Mouse (Mus musculus) heart, embryonic 12.5 days (tissue): Measurements from ENCODE around the gene Tmem86b. TPM values are rescaled to one million over a fixed set of nuclear protein-coding genes. Genes with fewer than 3 reads are reported as not detected.

Experiments
- ATAC-seq: fragments of 200-750 bp; cut with Nextera tagmentation; 2 replicates; pipeline ENCODE4 v1.8.0; 2017; ENCODE audit warnings: moderate TSS enrichment, moderate library complexity; ENCODE audit not compliant: insufficient number of reproducible peaks, low FRiP score
- H3K27ac ChIP-seq: fragments of 300-500 bp; sonication (generic); 2 replicates; pipeline ENCODE4 v1.5.1; 2016; ENCODE audit warnings: mild to moderate bottlenecking, moderate library complexity; ENCODE audit not compliant: poor library complexity, severe bottlenecking
- H3K27me3 ChIP-seq: fragments of 300-500 bp; sonication (generic); replicated peaks from 2 replicates; pipeline ENCODE4 v1.6.1; 2016; ENCODE audit warnings: mild to moderate bottlenecking, moderate library complexity
- H3K36me3 ChIP-seq: fragments of 300-500 bp; sonication (generic); 2 replicates; pipeline ENCODE4 v1.6.1; 2016; ENCODE audit warnings: mild to moderate bottlenecking, moderate library complexity
- H3K4me1 ChIP-seq: fragments of 300-500 bp; sonication (generic); replicated peaks from 2 replicates; pipeline ENCODE4 v1.6.1; 2016; ENCODE audit warnings: mild to moderate bottlenecking
- H3K4me2 ChIP-seq: fragments of 300-500 bp; sonication (generic); 2 replicates; pipeline ENCODE4 v1.6.1; 2016; ENCODE audit warnings: mild to moderate bottlenecking, moderate library complexity
- H3K4me3 ChIP-seq: fragments of 300-500 bp; sonication (generic); 2 replicates; pipeline ENCODE4 v1.5.1; 2016; ENCODE audit warnings: mild to moderate bottlenecking
- H3K9ac ChIP-seq: fragments of 300-500 bp; sonication (generic); 2 replicates; pipeline ENCODE4 v1.6.1; 2016; ENCODE audit warnings: mild to moderate bottlenecking, moderate library complexity
- H3K9me3 ChIP-seq: fragments of 300-500 bp; sonication (generic); replicated peaks from 2 replicates; pipeline ENCODE4 v1.6.1; 2016; ENCODE audit warnings: mild to moderate bottlenecking, moderate library complexity
- WGBS: fragments of 180-500 bp; shearing (Covaris S2); methylation state at CpG from one replicate; pipeline ENCODE4 v1.1.7; 2016; 5-methylcytosine and 5-hydroxymethylcytosine counted together
- polyA plus RNA-seq: library from polyadenylated mRNA; unstranded; fragments of >200 nt; fragmentation: Nextera tagmentation; extraction: Ambion mirVana; gene quantifications from 2 replicates; pipeline ENCODE4 v1.2.1, GENCODE M21; 2016

Tmem86b gene
- 3.2 and 3.7 TPM in 2 replicates for polyA plus RNA-seq

- peak; percentile 39 for ATAC-seq
- peaks cover 74% of the 10 kb centered on the region for H3K36me3 ChIP-seq
- WGBS: 77% methylated on average over 4 of the region's 4 CpGs
- H3K4me1 ChIP-seq: no peaks in the 10 kb centered on the region
- no peak within 1 kb of the TSS for H3K9ac ChIP-seq
- no peaks in the 10 kb centered on the region for H3K27me3 ChIP-seq
- peak within 1 kb of the TSS; percentile 30; the same call in 1 of the 2 replicates for H3K27ac ChIP-seq
- H3K4me3 ChIP-seq: no peak within 1 kb of the TSS
- no peak within 1 kb of the TSS for H3K4me2 ChIP-seq
- no peaks in the 10 kb centered on the region for H3K9me3 ChIP-seq
These were observed at the start of gene Tmem86b for GRCm38 (mm10) chr7:4631031-4631430. TSS of gene Tmem86b (minus strand) at chr7:4631422.

DNA sequence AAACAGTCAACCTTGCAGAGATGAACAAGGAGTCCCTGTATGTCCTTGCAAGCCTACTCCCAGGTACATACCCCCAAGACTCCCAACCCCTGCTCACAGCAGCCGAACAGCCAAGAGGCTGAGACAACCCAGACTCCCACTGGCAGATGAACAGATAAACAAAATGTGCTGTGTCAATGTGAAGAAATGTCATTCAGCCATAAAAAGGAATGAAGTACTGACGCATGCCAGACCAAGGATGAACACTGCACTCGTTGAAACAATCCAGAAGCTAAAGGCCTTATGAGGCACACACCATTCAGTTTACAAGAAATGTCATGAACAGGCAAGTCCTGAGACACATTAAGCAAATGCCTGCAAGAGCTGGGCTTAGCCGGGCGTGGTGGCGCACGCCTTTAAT, 44.0 kb upstream of the Tmem86b start:
- no peak overlapping the region for H3K4me3 ChIP-seq
- H3K9me3 ChIP-seq: no peaks in the 10 kb centered on the region
- WGBS: 65% methylated on average over 7 of the region's 7 CpGs
- H3K4me2 ChIP-seq: no peak overlapping the region
- H3K9ac ChIP-seq: no peak overlapping the region
- H3K27me3 ChIP-seq: no peaks in the 10 kb centered on the region
- ATAC-seq: no peak
- no peaks in the 10 kb centered on the region for H3K4me1 ChIP-seq
- H3K36me3 ChIP-seq: peaks cover 66% of the 10 kb centered on the region
- H3K27ac ChIP-seq: no peak overlapping the region

- no peak overlapping the region for H3K27ac ChIP-seq
- 91% methylated on average over 12 of the region's 12 CpGs for WGBS
- peaks cover 66% of the 10 kb centered on the region for H3K36me3 ChIP-seq
- no peak overlapping the region for H3K4me2 ChIP-seq
- no peak overlapping the region for H3K4me3 ChIP-seq
- H3K27me3 ChIP-seq: no peaks in the 10 kb centered on the region
- ATAC-seq: no peak
- H3K4me1 ChIP-seq: no peaks in the 10 kb centered on the region
- no peak overlapping the region for H3K9ac ChIP-seq
- H3K9me3 ChIP-seq: no peaks in the 10 kb centered on the region
These were observed 43.0 kb upstream of the Tmem86b start for GRCm38 (mm10) chr7:4674114-4674731.

DNA sequence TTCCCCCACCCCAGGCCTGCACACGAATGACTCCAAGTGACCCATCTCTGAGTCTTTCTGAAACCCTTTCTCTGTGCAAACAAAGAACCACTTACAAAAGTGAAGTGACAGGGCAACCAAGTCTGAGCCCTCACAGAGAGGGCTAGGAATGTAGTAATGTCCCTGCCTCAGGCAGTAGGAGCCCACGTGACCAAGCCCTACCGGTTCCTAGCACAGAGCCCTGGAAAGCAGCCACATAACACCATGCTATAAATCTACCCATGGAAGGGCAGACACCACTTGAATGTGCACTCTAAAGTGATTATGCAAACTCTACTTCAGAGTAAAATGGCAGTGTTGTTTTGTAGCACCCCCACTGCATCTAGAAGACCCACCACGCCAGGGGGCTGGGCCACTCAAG, 40.7 kb upstream of the Tmem86b start:
- H3K9ac ChIP-seq: no peak overlapping the region
- H3K4me3 ChIP-seq: no peak overlapping the region
- H3K4me1 ChIP-seq: no peaks in the 10 kb centered on the region
- 84% methylated on average over 4 of the region's 4 CpGs for WGBS
- no peaks in the 10 kb centered on the region for H3K9me3 ChIP-seq
- ATAC-seq: no peak
- H3K27me3 ChIP-seq: no peaks in the 10 kb centered on the region
- H3K27ac ChIP-seq: no peak overlapping the region
- peaks cover 69% of the 10 kb centered on the region for H3K36me3 ChIP-seq
- no peak overlapping the region for H3K4me2 ChIP-seq

DNA sequence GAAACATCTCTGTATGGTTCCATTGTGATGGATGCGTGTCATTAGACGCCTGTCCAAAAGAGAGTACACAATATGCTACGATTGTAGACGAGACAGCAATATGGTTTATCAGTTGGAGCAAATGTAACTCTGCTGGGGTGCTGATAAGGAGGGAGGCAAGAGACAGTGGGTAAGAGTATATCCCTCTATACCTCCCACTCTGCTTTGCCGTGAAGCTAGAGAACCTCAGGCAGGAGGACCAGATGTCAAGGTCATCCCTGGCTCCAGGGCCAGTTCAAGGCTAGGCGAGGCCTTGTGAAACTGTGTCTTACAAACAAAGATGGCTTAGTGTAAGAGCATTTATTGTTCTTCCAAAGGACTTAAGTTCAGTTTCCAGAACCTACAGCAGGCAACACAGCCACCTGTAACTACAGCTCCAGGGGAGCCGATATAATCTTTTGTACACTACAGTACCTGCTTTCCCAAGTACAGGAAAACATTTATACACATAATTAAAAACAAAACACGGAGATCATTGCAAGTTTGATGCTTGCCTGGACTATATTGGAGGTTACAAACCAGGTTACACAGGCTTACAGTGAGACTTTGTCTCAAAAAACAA, 39.5 kb upstream of the Tmem86b start:
- H3K27me3 ChIP-seq: no peaks in the 10 kb centered on the region
- ATAC-seq: peak; percentile 57; the same call in 1 of the 2 replicates
- H3K9me3 ChIP-seq: no peaks in the 10 kb centered on the region
- no peak overlapping the region for H3K4me3 ChIP-seq
- no peaks in the 10 kb centered on the region for H3K4me1 ChIP-seq
- no peak overlapping the region for H3K9ac ChIP-seq
- peaks cover 70% of the 10 kb centered on the region for H3K36me3 ChIP-seq
- H3K27ac ChIP-seq: no peak overlapping the region
- WGBS: 80% methylated on average over 8 of the region's 8 CpGs
- no peak overlapping the region for H3K4me2 ChIP-seq

DNA sequence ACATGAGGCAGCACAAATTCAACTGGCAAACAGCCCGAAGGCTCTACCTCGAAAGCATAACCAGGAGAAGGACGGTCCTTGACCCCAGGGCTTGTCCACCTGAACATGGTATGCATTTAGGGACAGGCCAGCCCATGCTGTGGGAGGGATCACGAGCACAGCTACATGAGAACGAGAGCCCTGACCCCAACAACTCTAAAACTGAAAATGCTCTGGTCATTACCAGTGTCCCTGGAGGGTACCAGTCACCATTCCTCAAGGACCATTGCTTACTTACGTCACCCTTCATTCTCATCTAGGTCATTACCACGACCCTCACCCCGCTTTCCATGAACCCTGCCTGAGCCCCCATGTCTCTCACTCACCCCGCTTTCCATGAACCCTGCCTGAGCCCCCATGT, 37.9 kb upstream of the Tmem86b start:
- ATAC-seq: no peak
- no peak overlapping the region for H3K9ac ChIP-seq

DNA sequence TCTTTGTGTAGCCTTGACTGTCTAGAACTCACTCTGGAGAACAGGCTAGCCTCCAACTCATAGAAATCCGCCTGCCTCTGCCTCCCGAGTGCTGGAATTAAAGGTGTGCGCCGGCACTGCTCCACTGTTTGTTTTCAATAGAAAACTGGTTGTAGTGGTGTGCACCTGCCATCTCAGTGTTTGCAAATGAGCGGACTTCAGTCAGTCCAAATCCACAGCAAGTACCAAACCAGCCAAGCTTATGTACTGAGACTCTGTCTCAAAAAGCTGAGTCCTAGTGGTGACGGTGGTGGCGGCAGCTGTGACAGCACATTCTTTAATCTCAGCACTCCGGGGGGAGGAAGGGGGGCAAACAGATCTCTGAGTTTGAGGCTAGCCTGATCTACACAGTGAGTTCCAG, 37.3 kb upstream of the Tmem86b start:
- Histone ChIP-seq H3K27me3 (no peaks in the 10 kb centered on the region), H3K9ac (no peak overlapping the region), H3K9me3 (no peaks in the 10 kb centered on the region), H3K4me1 (no peaks in the 10 kb centered on the region), H3K27ac (no peak overlapping the region), H3K4me2 (no peak overlapping the region), H3K36me3 (peaks cover 67% of the 10 kb centered on the region), H3K4me3 (no peak overlapping the region)
- WGBS: 94% methylated on average over 8 of the region's 8 CpGs
- ATAC-seq: no peak

More for the DNA sequence above, 37.9 kb upstream of the Tmem86b start:
- peaks cover 71% of the 10 kb centered on the region for H3K36me3 ChIP-seq
- no peaks in the 10 kb centered on the region for H3K9me3 ChIP-seq
- no peak overlapping the region for H3K4me3 ChIP-seq
- H3K4me2 ChIP-seq: no peak overlapping the region
- 95% methylated on average over 9 of the region's 9 CpGs for WGBS
- H3K27me3 ChIP-seq: no peaks in the 10 kb centered on the region
- H3K27ac ChIP-seq: no peak overlapping the region
- no peaks in the 10 kb centered on the region for H3K4me1 ChIP-seq

- Histone ChIP-seq H3K9me3 (no peaks in the 10 kb centered on the region), H3K36me3 (peaks cover 73% of the 10 kb centered on the region), H3K27me3 (no peaks in the 10 kb centered on the region), H3K9ac (no peak overlapping the region), H3K4me1 (no peaks in the 10 kb centered on the region), H3K4me3 (no peak overlapping the region), H3K4me2 (no peak overlapping the region), H3K27ac (no peak overlapping the region)
- no peak for ATAC-seq
- 92% methylated on average over 5 of the region's 5 CpGs for WGBS
These were observed 35.6 kb upstream of the Tmem86b start for GRCm38 (mm10) chr7:4666871-4667270.

- H3K36me3 ChIP-seq: peaks cover 54% of the 10 kb centered on the region
- no peaks in the 10 kb centered on the region for H3K9me3 ChIP-seq
- H3K4me3 ChIP-seq: no peak overlapping the region
- no peak overlapping the region for H3K27ac ChIP-seq
- ATAC-seq: no peak
- H3K27me3 ChIP-seq: no peaks in the 10 kb centered on the region
- H3K9ac ChIP-seq: no peak overlapping the region
- WGBS: 85% methylated on average over 2 of the region's 2 CpGs
- H3K4me2 ChIP-seq: no peak overlapping the region
- peaks cover 8% of the 10 kb centered on the region for H3K4me1 ChIP-seq
These were observed 32.5 kb upstream of the Tmem86b start for GRCm38 (mm10) chr7:4663742-4664141.

- no peak overlapping the region for H3K4me3 ChIP-seq
- no peak for ATAC-seq
- H3K27me3 ChIP-seq: no peaks in the 10 kb centered on the region
- WGBS: 72% methylated on average over 8 of the region's 8 CpGs
- H3K4me2 ChIP-seq: no peak overlapping the region
- H3K36me3 ChIP-seq: peaks cover 49% of the 10 kb centered on the region
- H3K27ac ChIP-seq: no peak overlapping the region
- H3K9ac ChIP-seq: no peak overlapping the region
- peaks cover 8% of the 10 kb centered on the region for H3K4me1 ChIP-seq
- no peaks in the 10 kb centered on the region for H3K9me3 ChIP-seq
These were observed 32.0 kb upstream of the Tmem86b start for GRCm38 (mm10) chr7:4663179-4663578.

GRCm38 (mm10) chr7:4659911-4660443, 28.8 kb upstream of the Tmem86b start:
- peak overlapping the region; percentile 95 for H3K4me2 ChIP-seq
- H3K36me3 ChIP-seq: peaks cover 34% of the 10 kb centered on the region
- H3K9ac ChIP-seq: peak overlapping the region; percentile 84
- no peak for ATAC-seq
- H3K4me3 ChIP-seq: peak overlapping the region; percentile 71
- no peaks in the 10 kb centered on the region for H3K27me3 ChIP-seq
- 70% methylated on average over 3 of the region's 3 CpGs for WGBS
- no peaks in the 10 kb centered on the region for H3K9me3 ChIP-seq
- peaks cover 36% of the 10 kb centered on the region for H3K4me1 ChIP-seq
- H3K27ac ChIP-seq: peak overlapping the region; percentile 96
